Mouse (Mus musculus) heart, embryonic 11.5 days (tissue): ENCODE measurements around the gene Ankdd1a. TPM values are rescaled to one million over a fixed set of nuclear protein-coding genes. Genes with fewer than 3 reads are reported as not detected.

ENCODE experiments used
- polyA plus RNA-seq: library from polyadenylated mRNA; unstranded; fragments of >200 nt; fragmentation: Nextera tagmentation; extraction: Ambion mirVana; gene quantifications from 2 replicates; pipeline ENCODE4 v1.2.1, GENCODE M21; 2014

Ankdd1a gene
- polyA plus RNA-seq, 1 experiment from 2014 or later, result not detected

Other genes with a start within 250 kb of the Ankdd1a start
- gene Clpx, start 225.9 kb downstream of the Ankdd1a start, polyA plus RNA-seq, result 42.9 and 50.6 TPM in 2 replicates
- 6.3 and 6.9 TPM in 2 replicates for gene Pdcd7, start 174.1 kb downstream of the Ankdd1a start, polyA plus RNA-seq
- 0.23 and 0.73 TPM in 2 replicates for gene Ubap1l, start 159.2 kb downstream of the Ankdd1a start, polyA plus RNA-seq
- gene Kbtbd13, start 128.5 kb downstream of the Ankdd1a start, polyA plus RNA-seq, result 0.94 and 2.1 TPM in 2 replicates
- gene Rasl12, start 121.7 kb downstream of the Ankdd1a start, polyA plus RNA-seq, result 2.2 and 2.5 TPM in 2 replicates
- not detected in 2 replicates for gene Slc51b, start 97.2 kb downstream of the Ankdd1a start, polyA plus RNA-seq
- 13.6 and 15.3 TPM in 2 replicates for gene Mtfmt, start 84.4 kb downstream of the Ankdd1a start, polyA plus RNA-seq
- gene Spg21, start 59.2 kb downstream of the Ankdd1a start, polyA plus RNA-seq, result 62.6 and 68.8 TPM in 2 replicates
- 10.6 and 11.9 TPM in 2 replicates for gene Plekho2, start 59.8 kb upstream of the Ankdd1a start, polyA plus RNA-seq
- 7.6 and 9.5 TPM in 2 replicates for gene Pif1, start 67.0 kb upstream of the Ankdd1a start, polyA plus RNA-seq
- 154 and 160 TPM in 2 replicates for gene Rbpms2, start 109.5 kb upstream of the Ankdd1a start, polyA plus RNA-seq
- 191 and 256 TPM in 2 replicates for gene Oaz2, start 147.8 kb upstream of the Ankdd1a start, polyA plus RNA-seq